Mouse (Mus musculus): ENCODE measurements at regions not wholly inside any gene's neighbourhood (a gene's known extent, or its start where the extent isn't known, plus 50 kb on each side); places are given as distances from the start of the nearest gene placed in this dataset.

- TF ChIP-seq CTCF (IDR thresholded peaks at IDR 0.05; ENCODE audit: insufficient read depth, low read length) (no peak), POLR2A (IDR thresholded peaks at IDR 0.05; ENCODE audit: borderline replicate concordance, extremely low read depth, low read depth, low read length) (no peak)
These were observed 174.9 kb downstream of the Ktn1 start for GRCm38 (mm10) chr14:47823182-47823581.

Measured in lung, adult 2 months (tissue).